Mouse (Mus musculus): ENCODE measurements around the gene Gpr137c. TPM values are rescaled to one million over a fixed set of nuclear protein-coding genes. Genes with fewer than 3 reads are reported as not detected.

Gpr137c gene
- polyA plus RNA-seq, 1 experiment, result not detected

GRCm38 (mm10) chr14:45211431-45211830 lies 8.1 kb upstream of the Gpr137c start:
- no peak for TF ChIP-seq GATA1 (IDR thresholded peaks at IDR 0.05; ENCODE audit: low read length)
- no peak for TF ChIP-seq TAL1 (IDR thresholded peaks at IDR 0.05; ENCODE audit: low read length)
- Histone ChIP-seq H3K4me1 (ENCODE audit: control insufficient read depth) (no peaks in the 10 kb centered on the region), H3K4me3 (replicated peaks) (no peak overlapping the region), H3K36me3 (ENCODE audit: control insufficient read depth) (no peaks in the 10 kb centered on the region), H3K9me3 (ENCODE audit: control insufficient read depth, low read length) (no peaks in the 10 kb centered on the region), H3K27me3 (ENCODE audit: control insufficient read depth) (no peaks in the 10 kb centered on the region; the same call in 1 of the 2 replicates)

- TF ChIP-seq GATA1 (IDR thresholded peaks at IDR 0.05; ENCODE audit: low read length), result no peak
- no peak for TF ChIP-seq TAL1 (IDR thresholded peaks at IDR 0.05; ENCODE audit: low read length)
- no peaks in the 10 kb centered on the region for H3K36me3 ChIP-seq (ENCODE audit: control insufficient read depth)
- peaks cover 23% of the 10 kb centered on the region for H3K4me1 ChIP-seq (ENCODE audit: control insufficient read depth)
- no peak overlapping the region for H3K4me3 ChIP-seq (replicated peaks)
- peaks cover 11% of the 10 kb centered on the region; the same call in 1 of the 2 replicates for H3K9me3 ChIP-seq (ENCODE audit: control insufficient read depth, low read length)
- H3K27me3 ChIP-seq (ENCODE audit: control insufficient read depth), result peaks cover 42% of the 10 kb centered on the region
These were observed 2.7 kb upstream of the Gpr137c start for GRCm38 (mm10) chr14:45216711-45217340.

GRCm38 (mm10) chr14:45217693-45218092 lies 1.8 kb upstream of the Gpr137c start:
- Histone ChIP-seq H3K27me3 (ENCODE audit: control insufficient read depth) (peaks cover 50% of the 10 kb centered on the region), H3K9me3 (ENCODE audit: control insufficient read depth, low read length) (peaks cover 11% of the 10 kb centered on the region; the same call in 1 of the 2 replicates), H3K36me3 (ENCODE audit: control insufficient read depth) (no peaks in the 10 kb centered on the region), H3K4me1 (ENCODE audit: control insufficient read depth) (peaks cover 23% of the 10 kb centered on the region), H3K4me3 (replicated peaks) (no peak overlapping the region)
- TF ChIP-seq TAL1 (IDR thresholded peaks at IDR 0.05; ENCODE audit: low read length) (no peak), GATA1 (IDR thresholded peaks at IDR 0.05; ENCODE audit: low read length) (no peak)

- peak within 1 kb of the TSS; percentile 63 for H3K4me3 ChIP-seq (replicated peaks)
- no peak for TF ChIP-seq GATA1 (IDR thresholded peaks at IDR 0.05; ENCODE audit: low read length)
- no peak for TF ChIP-seq TAL1 (IDR thresholded peaks at IDR 0.05; ENCODE audit: low read length)
These were observed 806 bp downstream of the Gpr137c start, which contains the start of gene Txndc16 for GRCm38 (mm10) chr14:45220090-45220956. Txndc16 (minus strand) TSS chr14:45220328.

GRCm38 (mm10) chr14:45220957-45221630 lies 1.6 kb downstream of the Gpr137c start:
- H3K36me3 ChIP-seq (ENCODE audit: control insufficient read depth), result no peaks in the 10 kb centered on the region
- peaks cover 11% of the 10 kb centered on the region; the same call in 1 of the 2 replicates for H3K9me3 ChIP-seq (ENCODE audit: control insufficient read depth, low read length)
- H3K4me3 ChIP-seq (replicated peaks), result peak overlapping the region; percentile 63
- H3K4me1 ChIP-seq (ENCODE audit: control insufficient read depth), result peaks cover 23% of the 10 kb centered on the region
- TF ChIP-seq GATA1 (IDR thresholded peaks at IDR 0.05; ENCODE audit: low read length), result no peak
- peaks cover 66% of the 10 kb centered on the region for H3K27me3 ChIP-seq (ENCODE audit: control insufficient read depth)

More at GRCm38 (mm10) chr14:45220090-45220956, 806 bp downstream of the Gpr137c start, which contains the start of gene Txndc16:
- H3K27me3 ChIP-seq (ENCODE audit: control insufficient read depth), result peaks cover 66% of the 10 kb centered on the region
- H3K9me3 ChIP-seq (ENCODE audit: control insufficient read depth, low read length), result peaks cover 11% of the 10 kb centered on the region; the same call in 1 of the 2 replicates
- H3K4me1 ChIP-seq (ENCODE audit: control insufficient read depth), result peaks cover 23% of the 10 kb centered on the region
- no peaks in the 10 kb centered on the region for H3K36me3 ChIP-seq (ENCODE audit: control insufficient read depth)

- Histone ChIP-seq H3K4me3 (replicated peaks) (no peak overlapping the region), H3K9me3 (ENCODE audit: control insufficient read depth, low read length) (no peaks in the 10 kb centered on the region), H3K36me3 (ENCODE audit: control insufficient read depth) (no peaks in the 10 kb centered on the region), H3K27me3 (ENCODE audit: control insufficient read depth) (no peaks in the 10 kb centered on the region; the same call in 1 of the 2 replicates), H3K4me1 (ENCODE audit: control insufficient read depth) (no peaks in the 10 kb centered on the region)
- TF ChIP-seq GATA1 (IDR thresholded peaks at IDR 0.05; ENCODE audit: low read length), result no peak
- no peak for TF ChIP-seq TAL1 (IDR thresholded peaks at IDR 0.05; ENCODE audit: low read length)
These were observed 19.5 kb downstream of the Gpr137c start for GRCm38 (mm10) chr14:45239042-45239441.

- Histone ChIP-seq H3K9me3 (ENCODE audit: control insufficient read depth, low read length) (no peaks in the 10 kb centered on the region), H3K27me3 (ENCODE audit: control insufficient read depth) (no peaks in the 10 kb centered on the region; the same call in 1 of the 2 replicates), H3K4me3 (replicated peaks) (no peak overlapping the region), H3K4me1 (ENCODE audit: control insufficient read depth) (no peaks in the 10 kb centered on the region), H3K36me3 (ENCODE audit: control insufficient read depth) (no peaks in the 10 kb centered on the region)
- TF ChIP-seq TAL1 (IDR thresholded peaks at IDR 0.05; ENCODE audit: low read length) (no peak), GATA1 (IDR thresholded peaks at IDR 0.05; ENCODE audit: low read length) (no peak)
These were observed 22.1 kb downstream of the Gpr137c start for GRCm38 (mm10) chr14:45241613-45242012.

- H3K4me3 ChIP-seq (replicated peaks), result no peak overlapping the region
- no peaks in the 10 kb centered on the region for H3K27me3 ChIP-seq (ENCODE audit: control insufficient read depth)
- H3K9me3 ChIP-seq (ENCODE audit: control insufficient read depth, low read length), result no peaks in the 10 kb centered on the region
- H3K36me3 ChIP-seq (ENCODE audit: control insufficient read depth), result no peaks in the 10 kb centered on the region
- no peaks in the 10 kb centered on the region for H3K4me1 ChIP-seq (ENCODE audit: control insufficient read depth)
- TF ChIP-seq GATA1 (IDR thresholded peaks at IDR 0.05; ENCODE audit: low read length) (no peak), TAL1 (IDR thresholded peaks at IDR 0.05; ENCODE audit: low read length) (no peak)
These were observed 32.1 kb downstream of the Gpr137c start for GRCm38 (mm10) chr14:45251548-45252076.
